Mouse (Mus musculus): ENCODE results near the gene Wbp1l.

Wbp1l gene

DNA sequence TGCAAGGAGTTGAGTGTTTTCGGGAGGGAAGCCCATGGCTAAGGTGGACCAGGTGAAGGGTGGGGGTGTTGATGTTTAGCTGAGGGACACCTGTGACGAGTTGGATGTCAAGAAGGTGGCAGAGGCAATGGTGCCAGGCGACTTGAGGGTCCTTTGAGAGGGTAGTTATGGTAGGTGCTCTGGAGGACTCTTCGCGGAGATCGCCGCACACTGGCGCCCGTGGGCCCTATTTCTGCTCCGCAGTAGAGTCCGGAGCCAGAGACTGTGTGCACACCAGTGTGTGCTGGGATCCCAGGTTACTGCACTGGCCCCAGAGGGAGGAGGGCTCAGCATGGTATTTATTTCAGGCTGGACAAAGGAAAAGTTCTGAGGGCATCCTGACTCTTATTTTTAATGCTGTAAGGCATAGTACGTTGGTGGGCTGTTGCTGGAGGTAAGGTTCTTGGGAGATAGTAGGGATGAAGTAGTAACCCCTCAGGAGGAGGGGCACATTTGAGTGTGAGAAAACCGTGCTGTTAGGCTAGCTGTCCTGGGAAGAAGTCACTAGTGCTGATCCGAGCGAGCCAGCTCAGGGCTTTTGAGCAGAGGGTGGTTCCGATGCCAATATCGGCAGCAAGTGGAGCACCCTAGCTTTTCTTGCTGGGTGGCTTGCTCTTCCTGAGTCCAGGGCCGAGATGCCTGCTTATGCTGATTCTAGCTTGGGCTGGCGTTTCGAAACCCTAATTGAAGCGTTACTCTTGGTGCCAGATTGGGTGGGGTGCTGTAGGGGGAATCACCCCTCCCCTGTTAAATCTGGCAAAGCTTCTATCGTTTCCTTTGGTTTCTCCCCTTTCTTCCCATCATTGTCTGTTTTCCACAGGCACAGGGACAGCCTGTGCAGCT is 732 bp downstream of the Wbp1l start:
- peak; percentile 50 for DNase-seq (ENCODE audit: low read depth, low spot score)

DNA sequence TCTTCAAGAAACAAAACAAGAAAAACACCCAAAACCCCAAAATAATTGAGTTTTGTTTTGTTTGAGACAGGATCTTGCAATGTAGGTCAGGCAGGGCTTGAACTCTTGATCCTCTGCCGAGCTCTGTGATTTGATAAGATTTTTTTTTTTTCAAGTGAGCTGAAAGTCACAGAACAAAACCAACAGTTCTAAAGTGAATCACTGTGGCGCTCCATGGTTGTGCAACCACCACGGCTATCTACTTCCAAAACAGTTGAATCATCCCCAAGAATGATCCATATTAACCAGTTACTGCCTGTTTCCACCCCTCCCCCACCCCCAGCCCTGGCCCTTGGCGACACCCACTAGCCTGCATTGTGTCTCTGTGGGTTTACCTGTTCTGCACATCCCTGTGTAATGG is 1.5 kb downstream of the Wbp1l start:
- DNase-seq (ENCODE audit: low read depth, low spot score) = peak; percentile 82

DNA sequence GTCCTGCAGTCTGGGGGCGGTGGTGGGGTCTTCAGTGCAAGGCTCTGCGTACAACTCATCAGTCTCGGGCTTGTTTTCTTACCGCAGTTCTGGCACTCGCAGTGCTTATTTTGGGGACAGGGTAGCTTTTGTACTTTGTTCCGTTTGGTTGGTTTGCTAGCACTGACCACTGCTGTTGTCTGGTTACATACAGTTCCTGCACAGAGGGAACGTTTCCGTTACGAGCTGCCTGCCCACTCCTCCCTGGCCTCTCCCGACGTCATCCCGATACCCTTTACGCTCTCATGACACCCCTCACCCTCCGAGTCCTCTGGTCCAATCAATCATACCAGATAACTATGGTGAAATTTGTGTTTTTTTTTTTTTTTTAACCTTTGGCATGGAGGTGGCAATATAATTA is 2.6 kb downstream of the Wbp1l start:
- no peak for DNase-seq (ENCODE audit: low read depth, low spot score)

DNA sequence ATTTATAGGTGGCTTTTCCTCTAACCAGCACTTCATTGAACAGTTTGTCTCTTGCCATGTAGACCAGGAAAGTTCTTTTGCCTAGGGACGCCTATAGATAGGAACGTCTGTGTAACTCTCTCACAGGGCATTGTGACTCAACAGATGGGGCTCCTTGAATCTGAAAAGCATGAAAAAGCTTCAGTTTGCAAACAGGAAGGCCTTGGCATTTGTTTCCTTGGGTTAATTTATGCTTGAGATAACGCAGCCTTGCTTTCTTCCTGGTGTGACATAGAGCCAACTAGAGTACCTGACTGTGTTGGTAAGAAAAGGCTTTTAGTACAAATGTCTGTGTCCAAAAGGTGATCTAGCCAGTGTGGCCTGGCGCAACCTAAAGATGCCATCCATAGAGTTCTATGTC is 3.5 kb downstream of the Wbp1l start:
- no peak for DNase-seq (ENCODE audit: low read depth, low spot score)

DNA sequence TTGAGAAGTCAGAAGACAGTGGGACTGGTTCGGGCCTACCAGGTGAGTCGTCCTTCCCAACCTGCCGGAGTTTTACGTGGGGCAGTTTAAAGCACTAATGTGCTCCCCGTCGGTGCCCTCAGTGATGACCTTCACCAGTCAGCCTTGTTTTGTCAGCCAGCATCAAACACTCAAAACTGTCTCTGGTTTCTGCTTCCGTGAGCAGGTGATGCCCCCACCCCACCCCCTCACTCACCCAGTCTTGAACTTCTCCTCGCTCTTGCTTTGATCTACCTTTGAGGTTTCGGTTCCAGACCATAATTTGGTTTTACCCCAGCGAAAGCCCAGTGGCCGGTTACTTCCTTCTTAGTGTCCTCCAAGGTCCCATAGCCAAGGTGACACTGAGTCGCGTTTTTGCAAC is 7.8 kb downstream of the Wbp1l start:
- no peak for DNase-seq (ENCODE audit: low read depth, low spot score)

DNA sequence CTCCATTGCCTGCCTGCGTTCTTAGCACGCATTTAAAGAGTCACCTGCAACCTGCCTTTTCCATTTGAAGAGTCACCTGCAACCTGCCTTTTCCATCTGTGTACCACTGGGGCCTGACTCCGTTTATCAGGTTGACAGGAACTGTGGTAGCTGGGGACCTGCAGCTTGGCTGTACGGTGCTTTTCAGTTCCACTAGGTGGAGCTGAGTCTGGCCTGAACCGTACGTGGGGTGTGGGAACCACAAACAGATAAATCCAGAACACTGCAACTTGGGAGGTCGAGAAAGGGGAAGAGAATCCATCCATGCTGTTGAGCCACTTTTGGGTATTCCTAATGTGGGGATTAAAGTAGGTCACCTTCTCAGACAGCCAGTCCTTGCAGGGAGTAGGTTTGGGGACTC is 8.5 kb downstream of the Wbp1l start:
- peak; percentile 32 for DNase-seq (ENCODE audit: low read depth, low spot score)

DNA sequence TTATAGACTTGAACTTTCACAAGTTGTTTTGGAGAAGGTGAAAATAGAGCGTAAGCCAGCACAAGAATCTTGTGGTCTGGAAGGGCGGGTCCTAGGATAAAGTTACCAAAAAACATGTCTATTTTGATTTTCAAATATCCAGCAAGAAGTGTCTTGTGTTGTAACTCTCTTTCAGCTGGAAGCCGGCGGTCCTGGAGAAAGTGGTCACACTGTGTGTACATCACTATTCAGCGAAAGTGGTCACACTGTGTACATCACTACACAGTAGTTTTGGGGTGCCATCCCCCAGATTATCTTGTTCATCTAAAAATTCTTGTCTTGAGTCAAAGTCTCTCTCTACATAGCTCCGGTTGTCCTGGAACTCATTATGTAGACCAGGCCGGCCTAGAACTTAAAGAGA is 9.3 kb downstream of the Wbp1l start:
- DNase-seq (ENCODE audit: low read depth, low spot score) = peak; percentile 14

DNA sequence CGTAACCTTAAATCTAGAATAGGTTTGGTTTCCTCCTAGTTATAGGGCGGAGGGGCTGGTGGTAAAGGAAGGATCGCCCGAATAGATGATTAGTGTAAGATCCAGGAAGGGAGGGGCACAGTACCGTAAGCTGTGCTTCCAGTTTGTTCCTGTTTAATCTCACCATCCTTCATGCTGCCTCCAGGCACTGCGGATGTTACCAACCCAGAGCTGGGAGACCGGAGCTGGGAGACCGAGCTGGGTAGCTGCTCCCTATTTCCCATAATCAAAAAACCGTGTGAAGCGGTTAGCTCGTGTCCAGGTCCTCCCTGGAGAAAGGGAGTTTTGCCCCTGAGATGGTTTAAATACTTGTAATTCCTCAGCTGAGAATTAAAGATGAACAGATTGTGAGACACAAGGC is 17.5 kb downstream of the Wbp1l start:
- no peak for DNase-seq (ENCODE audit: low read depth, low spot score)

DNA sequence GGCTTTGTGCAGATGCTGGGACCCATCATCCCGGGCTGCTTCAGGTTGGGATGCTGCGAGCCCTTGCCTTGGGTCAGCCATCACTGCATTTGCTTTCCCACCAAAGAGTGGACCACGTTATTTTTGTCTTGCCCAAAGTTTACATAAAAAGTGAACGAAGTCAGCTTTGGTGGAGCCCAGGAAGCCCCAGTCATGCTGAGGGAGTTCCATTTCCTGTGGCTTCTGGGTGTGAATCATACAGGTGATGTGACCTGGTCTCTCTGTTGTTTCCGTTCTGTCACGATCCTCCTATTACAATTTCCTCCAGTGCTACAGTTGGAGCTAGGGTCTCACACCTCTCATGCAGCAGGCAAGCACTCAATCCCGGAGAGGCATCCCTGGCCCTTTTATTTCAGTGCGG is 18.5 kb downstream of the Wbp1l start:
- DNase-seq (ENCODE audit: low read depth, low spot score) = no peak

DNA sequence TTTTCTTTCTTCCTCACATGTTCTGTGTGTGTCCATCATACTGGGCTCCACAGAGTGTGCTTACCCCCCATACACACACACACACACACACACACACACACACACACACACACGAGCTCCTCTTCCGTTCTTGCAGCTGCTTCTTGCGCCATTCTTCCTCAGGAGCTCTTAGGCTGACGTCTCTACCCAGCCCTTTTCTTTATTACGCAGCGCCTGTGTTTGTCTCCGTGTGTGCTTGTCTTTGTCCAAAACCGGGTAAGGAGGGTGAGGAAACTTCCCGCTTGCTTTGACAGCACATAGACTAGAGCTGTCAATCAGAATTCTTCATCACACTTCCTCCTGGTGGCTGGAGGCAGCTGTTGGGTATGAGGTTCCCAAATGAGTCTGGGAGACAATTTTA is 19.4 kb downstream of the Wbp1l start:
- DNase-seq (ENCODE audit: low read depth, low spot score) = no peak

DNA sequence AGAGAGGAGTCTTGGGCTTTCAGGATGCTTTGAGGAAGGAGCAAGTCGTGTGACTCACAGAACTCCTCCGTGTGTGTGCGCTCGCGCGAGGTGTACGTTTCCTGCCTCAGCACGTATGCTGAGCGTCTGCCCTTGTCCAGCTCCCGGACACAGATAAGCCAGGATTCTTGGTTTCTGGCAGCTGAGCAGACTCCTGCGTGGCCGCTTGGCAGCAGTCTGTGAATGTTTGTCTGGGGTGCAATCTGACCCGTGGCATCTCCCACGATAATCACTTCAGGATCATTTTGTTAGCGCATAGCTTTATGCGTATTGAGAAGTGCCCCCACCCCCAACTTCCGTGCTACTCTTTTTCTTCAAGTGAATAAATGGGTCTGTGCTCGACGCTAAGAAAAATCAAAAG is 20.1 kb downstream of the Wbp1l start:
- no peak for DNase-seq (ENCODE audit: low read depth, low spot score)

DNA sequence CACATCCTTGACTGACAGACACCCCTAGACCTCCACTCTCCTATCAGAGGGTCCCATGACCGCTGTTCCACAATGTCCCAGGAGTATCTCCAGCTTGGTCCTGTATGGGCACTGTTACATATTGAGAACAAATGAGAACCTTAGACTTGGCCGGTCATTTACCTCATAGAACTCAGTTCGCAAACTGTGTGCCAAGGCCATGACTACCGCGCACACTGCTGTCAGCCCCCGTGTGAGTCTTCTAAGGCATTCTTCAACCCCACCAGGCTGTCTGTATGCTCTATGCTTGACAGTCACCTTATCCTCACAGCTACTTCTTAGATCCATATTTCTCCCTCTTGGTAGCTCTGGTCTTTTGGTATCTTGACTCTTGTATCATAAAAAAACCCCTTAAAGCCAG is 20.6 kb downstream of the Wbp1l start:
- no peak for DNase-seq (ENCODE audit: low read depth, low spot score)

DNA sequence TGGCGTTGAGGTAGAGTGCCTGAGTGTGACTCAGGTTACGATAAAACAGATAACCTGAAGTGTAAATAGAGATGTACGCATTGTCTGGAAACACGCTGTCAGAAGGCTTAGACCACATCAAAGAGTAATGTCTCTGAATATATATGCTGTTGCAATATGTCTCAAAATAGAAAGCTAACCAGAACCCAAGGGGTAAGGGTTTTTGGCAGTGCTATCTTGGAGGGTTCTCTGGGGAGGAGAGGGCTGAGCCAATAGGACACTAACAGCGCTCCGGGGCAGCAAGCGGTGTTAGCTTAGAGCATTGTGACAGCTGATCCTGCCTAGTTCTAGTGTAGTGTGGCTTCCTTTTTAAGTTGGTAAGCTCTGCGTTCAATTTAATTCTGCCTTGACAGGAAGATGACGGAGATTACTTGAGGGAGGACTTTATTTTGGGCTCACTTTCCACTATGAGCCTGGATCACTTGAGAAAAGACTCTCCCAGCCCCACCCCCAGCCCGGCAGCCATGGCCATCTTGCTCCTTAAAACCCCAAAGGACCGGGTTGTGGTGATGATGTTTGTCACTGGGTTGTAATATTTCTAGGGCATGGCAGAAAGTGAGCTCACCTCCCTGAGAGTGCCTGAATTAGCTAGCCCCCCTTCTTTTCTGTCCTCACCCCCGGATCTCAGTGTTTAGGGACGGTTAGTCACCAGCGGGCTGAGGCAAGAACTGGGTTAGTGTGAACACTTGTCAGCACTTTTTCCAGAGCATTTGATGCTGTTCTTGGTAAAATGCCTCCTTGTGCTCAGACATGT is 21.3 kb downstream of the Wbp1l start:
- peak; percentile 28 for DNase-seq (ENCODE audit: low read depth, low spot score)

DNA sequence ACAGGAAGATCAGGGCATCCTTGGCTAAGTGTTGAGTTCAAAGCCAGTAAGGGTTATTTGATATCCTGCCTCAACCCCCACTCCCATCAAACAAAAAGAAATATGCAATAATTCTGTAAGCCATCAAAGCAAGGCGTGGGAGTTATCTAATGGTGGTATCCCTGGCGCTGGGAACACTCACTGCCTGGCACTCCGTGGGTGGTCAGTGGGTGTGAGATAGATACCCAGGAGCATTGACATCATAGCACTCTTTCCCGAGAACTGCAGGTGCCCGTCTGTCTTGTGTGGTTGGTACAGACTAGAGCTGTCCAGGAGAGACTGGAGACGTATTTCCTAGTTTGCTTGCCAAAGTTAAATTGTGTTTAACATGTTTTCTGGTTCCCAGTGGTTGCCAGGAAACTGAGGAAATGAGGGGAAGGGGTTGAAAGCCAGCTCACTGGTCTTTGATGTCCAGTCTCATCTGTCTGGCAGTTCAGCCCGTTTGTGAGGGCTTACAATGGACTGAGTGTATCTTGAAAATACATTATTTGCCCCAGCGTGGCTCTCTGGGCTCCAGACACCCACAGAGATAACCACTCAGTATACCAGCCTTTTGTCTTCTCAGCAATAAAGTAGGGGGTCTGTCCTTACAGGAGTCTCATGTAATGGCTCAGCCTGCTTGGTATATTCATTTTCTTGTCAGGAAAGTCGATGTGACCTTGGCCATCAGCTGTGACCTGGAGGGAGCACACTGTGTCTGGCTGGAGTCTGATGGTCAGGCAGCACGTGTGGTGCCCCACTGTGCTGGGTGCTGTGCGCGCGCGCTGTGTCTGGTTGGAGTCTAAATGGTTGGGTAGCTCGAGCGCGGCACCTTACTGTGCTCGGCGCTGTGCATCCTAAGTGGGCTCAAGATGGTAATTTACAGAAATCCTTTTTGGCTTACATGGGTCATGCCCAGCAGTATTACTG is 22.6 kb downstream of the Wbp1l start:
- DNase-seq (ENCODE audit: low read depth, low spot score) = no peak

DNA sequence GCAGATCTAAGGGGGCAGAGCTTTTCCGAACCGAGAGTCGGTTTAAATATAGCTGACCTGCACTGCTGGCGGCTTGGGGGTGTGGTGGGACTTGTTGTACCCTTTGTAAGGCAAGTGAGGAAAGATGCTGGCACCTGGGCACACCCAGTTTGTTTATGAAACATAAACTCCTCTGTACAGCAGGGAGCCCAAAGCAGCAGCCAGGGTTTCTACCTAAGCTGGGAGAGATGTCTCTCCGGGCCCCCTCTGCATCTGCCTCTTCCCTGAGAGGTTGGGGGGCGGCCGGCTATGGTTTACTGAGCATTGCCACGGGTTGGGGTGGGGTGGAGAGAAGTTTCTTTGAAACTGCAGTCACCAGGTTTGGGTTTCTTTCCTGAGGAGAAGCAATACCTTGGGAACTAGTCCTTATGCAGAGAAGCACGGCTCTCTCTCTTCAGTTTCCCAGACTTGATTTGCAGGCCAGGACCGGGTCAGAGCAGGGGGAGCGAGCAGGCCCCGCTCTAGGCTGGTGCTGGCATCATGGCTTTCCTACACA is 23.8 kb downstream of the Wbp1l start:
- DNase-seq (ENCODE audit: low read depth, low spot score) = no peak

DNA sequence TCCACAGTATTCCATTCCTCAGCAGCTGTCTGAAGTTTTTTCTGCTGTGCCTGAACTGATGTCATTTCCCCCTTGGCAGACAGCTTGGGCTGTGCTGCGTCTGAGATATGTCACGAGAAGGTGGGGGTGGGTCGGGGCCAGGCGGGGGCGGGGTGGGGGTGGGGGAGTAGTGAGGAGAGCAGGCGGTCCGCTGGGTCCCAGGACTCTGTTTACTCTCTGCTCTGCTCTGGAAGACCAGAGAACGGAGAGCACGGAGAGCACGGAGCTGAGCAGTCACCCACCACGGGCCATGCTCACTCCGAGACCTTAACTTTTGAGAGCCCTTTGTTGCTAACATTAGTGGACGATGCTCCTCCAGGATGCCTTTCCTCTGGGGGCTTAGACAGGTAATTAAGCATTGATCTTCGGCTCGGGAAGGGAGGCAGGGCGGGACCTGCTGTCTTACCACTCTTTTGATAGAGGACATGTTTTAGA is 24.3 kb downstream of the Wbp1l start:
- no peak for DNase-seq (ENCODE audit: low read depth, low spot score)

DNA sequence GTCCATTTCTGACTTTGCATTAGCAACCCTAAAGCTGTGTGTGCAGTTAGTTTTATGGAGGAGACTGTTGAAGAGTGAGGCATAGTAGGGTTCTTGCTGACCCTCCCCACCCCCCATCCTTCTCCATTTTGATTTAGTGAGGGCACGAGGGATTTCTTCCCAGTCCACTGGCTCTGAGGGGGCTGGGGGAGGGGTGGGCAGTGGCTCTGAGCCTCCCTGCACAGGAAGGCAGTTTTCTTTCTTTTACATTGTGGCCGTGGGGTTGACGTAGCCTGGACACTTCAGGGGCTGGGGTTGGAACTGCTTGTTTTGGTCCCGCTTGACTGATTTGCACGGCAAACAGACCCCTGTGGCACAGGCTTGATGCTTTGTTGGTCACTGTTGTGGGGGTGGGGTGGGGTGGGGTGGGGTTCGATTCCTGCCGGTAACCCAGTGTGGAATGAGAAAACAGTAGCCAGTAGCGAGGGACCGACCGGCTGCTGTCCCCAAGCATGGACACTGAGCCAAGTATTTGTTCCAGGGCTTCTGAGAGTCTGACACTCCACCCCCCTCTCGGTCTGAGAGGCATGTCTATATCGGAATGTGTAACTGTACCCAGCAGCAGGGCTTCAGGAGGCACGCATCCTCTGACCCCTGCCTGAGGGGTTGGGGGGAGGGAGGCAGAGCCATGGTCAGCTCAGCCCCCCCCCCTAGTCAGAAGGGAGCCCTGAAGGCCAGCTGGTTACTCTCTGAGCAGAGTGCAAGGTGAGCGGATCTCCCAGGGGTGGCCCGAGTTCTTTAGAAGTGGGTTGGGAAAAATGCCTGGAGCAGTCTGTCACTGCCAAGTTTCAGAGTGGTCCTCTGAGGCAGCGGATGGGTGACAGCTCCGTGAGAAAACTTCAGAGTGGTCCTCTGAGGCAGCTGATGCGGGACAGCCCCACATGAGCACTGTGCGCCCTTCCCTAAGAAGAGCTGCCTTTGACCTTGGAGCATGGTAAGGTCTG is 25.2 kb downstream of the Wbp1l start:
- DNase-seq (ENCODE audit: low read depth, low spot score) = no peak

DNA sequence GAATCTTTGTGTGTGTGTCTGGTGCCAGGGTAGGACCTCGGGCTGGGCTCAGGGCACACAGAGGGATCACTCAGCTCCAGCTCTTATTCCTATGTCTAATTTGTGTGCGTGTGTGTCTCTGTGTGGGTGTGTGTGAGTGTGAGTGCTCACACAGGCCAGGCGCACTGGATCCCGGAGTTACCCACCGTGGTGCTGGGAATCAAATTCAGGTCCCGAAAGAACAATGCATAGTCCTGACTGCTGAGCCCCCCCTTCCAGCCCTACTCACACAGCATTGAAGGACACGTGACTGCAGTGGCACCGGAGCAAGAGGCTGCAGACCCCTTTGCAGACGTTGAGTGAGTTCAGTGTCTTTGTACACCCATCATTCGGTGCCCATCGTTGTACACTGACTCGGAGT is 26.1 kb downstream of the Wbp1l start:
- no peak for DNase-seq (ENCODE audit: low read depth, low spot score)

DNA sequence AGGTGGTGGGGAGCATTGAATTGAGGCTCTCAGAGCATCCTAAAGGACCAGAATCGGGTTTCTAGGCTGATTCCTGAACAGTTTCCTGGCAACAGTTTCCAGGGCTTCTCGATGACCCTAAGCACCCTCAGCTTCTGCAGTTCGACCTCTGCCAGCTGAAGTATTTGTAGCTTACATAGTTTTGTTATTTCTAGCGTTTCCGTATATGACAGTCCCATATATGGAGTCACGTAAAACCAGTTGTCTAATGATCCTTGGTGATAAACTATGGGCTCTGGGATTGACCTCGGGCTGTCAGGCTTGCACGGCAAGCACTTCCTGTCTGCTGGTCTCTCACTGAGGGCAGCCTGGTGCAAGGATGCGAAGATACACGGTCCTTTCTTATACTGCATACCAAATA is 26.6 kb downstream of the Wbp1l start:
- no peak for DNase-seq (ENCODE audit: low read depth, low spot score)

DNA sequence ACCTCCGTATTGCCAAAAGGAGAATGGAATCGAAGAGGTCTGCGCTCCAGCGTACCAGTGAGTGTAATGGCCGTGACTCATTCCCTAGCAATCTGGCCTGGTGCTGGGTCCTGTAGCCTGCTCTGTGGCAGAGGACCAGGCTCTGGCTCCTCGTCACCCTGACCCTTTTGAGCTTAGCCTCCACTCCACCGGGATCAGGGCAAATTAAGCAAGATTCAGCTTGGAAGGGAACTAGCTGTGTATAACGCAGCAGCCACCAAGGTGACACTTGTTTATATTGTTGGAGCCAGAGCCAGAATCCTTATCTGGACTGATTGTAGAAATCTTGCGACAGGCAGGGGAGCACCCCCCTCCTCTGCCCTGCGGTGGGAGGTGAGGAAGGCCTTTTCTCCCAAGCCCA is 29.5 kb downstream of the Wbp1l start:
- no peak for DNase-seq (ENCODE audit: low read depth, low spot score)
